Mouse (Mus musculus): ENCODE data around the gene Trim38.

Gene Trim38

GRCm38 (mm10) chr13:23746201-23747080 is 23.3 kb upstream of the Trim38 start, which contains the start of gene Hist1h2bb:
Hist1h2bb (plus strand) TSS chr13:23746734.
- peak; percentile 63 to 76 for DNase-seq

- no peak for DNase-seq
Measured at GRCm38 (mm10) chr13:23747081-23747891, 22.4 kb upstream of the Trim38 start.

- DNase-seq, result no peak
Measured at GRCm38 (mm10) chr13:23747892-23748288, 21.8 kb upstream of the Trim38 start.

- DNase-seq, result no peak
Measured at GRCm38 (mm10) chr13:23749563-23750121, 20.1 kb upstream of the Trim38 start.

- DNase-seq, result peak; percentile 56 to 63
Measured at GRCm38 (mm10) chr13:23750839-23751477, 18.8 kb upstream of the Trim38 start, which contains the start of gene Hist1h2ab. Hist1h2ab (plus strand) TSS chr13:23751126.

GRCm38 (mm10) chr13:23751478-23751956 is 18.2 kb upstream of the Trim38 start:
- DNase-seq, result no peak

GRCm38 (mm10) chr13:23752067-23752741 is 17.5 kb upstream of the Trim38 start, which contains the start of gene Hist1h3b:
Hist1h3b (plus strand) TSS chr13:23752267.
- DNase-seq, result peak; percentile 91 to 93

GRCm38 (mm10) chr13:23752742-23753172 is 17.0 kb upstream of the Trim38 start:
- DNase-seq, result no peak

GRCm38 (mm10) chr13:23753314-23754078 is 16.2 kb upstream of the Trim38 start:
- DNase-seq, result no peak

GRCm38 (mm10) chr13:23755000-23755399 is 14.7 kb upstream of the Trim38 start:
- no peak for DNase-seq

GRCm38 (mm10) chr13:23756790-23757189 is 12.9 kb upstream of the Trim38 start, which contains the start of gene Hist1h4b:
Hist1h4b (plus strand) TSS chr13:23757013.
- DNase-seq, result peak; percentile 91 to 94

GRCm38 (mm10) chr13:23757211-23757773 is 12.4 kb upstream of the Trim38 start:
- peak in 1 of 2 experiments; percentile 25 for DNase-seq

GRCm38 (mm10) chr13:23757921-23758320 is 11.8 kb upstream of the Trim38 start:
- no peak for DNase-seq

GRCm38 (mm10) chr13:23759251-23759771 is 10.4 kb upstream of the Trim38 start:
- no peak for DNase-seq

GRCm38 (mm10) chr13:23759916-23760239 is 9.8 kb upstream of the Trim38 start:
- DNase-seq, result no peak

- peak; percentile 32 to 53 for DNase-seq
Measured at GRCm38 (mm10) chr13:23760240-23760971, 9.3 kb upstream of the Trim38 start.

GRCm38 (mm10) chr13:23760972-23761864 is 8.5 kb upstream of the Trim38 start, which contains the start of gene Hist1h4a:
Hist1h4a (minus strand) TSS chr13:23761230.
- DNase-seq, result peak; percentile 100

Measured in cerebellum, postnatal 10 days (tissue).